Mouse (Mus musculus): Measurements from ENCODE around the gene Tab1. TPM values are rescaled to one million over a fixed set of nuclear protein-coding genes. Genes with fewer than 3 reads are reported as not detected.

Gene Tab1
- polyA plus RNA-seq, 1 experiment from 2014 or later: 35.7 TPM

DNA sequence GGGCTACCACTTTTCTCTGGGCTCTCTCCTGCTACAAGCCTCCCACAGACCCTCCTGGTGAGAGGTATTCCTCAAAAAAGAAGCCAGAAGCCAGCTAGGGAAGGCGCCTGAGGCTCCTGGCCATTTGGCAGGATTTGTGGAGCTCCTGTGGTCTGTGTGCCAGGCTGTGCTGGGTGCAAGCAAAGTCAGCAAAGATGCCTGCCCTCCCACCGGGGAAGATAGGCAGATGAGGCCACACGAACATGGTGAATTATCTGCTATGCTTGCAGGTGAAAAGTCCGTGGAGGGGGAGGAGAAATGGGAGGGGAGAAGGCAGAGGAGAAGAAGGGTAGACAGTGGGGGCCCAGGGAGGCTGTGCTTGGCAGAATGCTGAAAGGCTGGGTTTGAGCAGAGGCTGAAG lies 37.4 kb downstream of the Tab1 start:
- DNase-seq (ENCODE audit: low spot score) (no peak), ATAC-seq (ENCODE audit: insufficient read depth, low FRiP score, low TSS enrichment) (no peak)
- peaks cover 10% of the 10 kb centered on the region for H3K4me1 ChIP-seq (ENCODE audit: control insufficient read depth, insufficient read depth, low read length)
- H3K27ac ChIP-seq (ENCODE audit: low read depth, low read length): no peak overlapping the region
- H3K9me3 ChIP-seq (ENCODE audit: control insufficient read depth, low read length): no peaks in the 10 kb centered on the region
- H3K27me3 ChIP-seq (ENCODE audit: control insufficient read depth, insufficient read depth, low read length): no peaks in the 10 kb centered on the region
- H3K36me3 ChIP-seq (ENCODE audit: control insufficient read depth, insufficient read depth, low read length): no peaks in the 10 kb centered on the region
- 61% methylated on average over 4 of the region's 4 CpGs for WGBS
- H3K4me2 ChIP-seq (ENCODE audit: low read depth): no peak overlapping the region
- H3K9ac ChIP-seq (ENCODE audit: low read length): no peak overlapping the region
- no peak overlapping the region for H3K4me3 ChIP-seq (ENCODE audit: low read depth, low read length)

DNA sequence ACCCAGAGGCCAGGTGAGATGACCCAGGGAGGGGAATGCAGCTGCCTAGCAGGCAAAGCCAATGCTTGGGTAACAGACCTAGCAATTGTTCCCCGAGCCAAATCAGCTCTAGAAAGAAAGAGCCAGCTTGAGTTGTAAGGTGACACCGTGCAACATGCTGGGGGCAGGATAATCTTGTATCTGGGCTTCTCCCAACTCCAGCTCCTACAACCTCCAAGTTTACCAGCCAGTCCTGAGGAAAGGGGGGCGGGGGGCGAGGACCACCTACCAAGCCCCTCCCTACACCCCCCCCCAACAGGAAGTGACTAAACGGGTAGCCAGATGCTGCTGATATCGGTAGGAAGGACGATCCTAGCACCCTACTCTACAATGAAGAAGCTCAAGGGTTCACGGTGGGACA lies 38.4 kb downstream of the Tab1 start:
- Histone ChIP-seq H3K4me1 (ENCODE audit: control insufficient read depth, insufficient read depth, low read length) (peaks cover 11% of the 10 kb centered on the region), H3K9me3 (ENCODE audit: control insufficient read depth, low read length) (no peaks in the 10 kb centered on the region), H3K4me2 (ENCODE audit: low read depth) (no peak overlapping the region), H3K27ac (ENCODE audit: low read depth, low read length) (0 out of 2 replicates have a peak overlapping the region, but pooled peaks have one; percentile 23), H3K36me3 (ENCODE audit: control insufficient read depth, insufficient read depth, low read length) (no peaks in the 10 kb centered on the region), H3K27me3 (ENCODE audit: control insufficient read depth, insufficient read depth, low read length) (no peaks in the 10 kb centered on the region), H3K9ac (ENCODE audit: low read length) (no peak overlapping the region), H3K4me3 (ENCODE audit: low read depth, low read length) (no peak overlapping the region)
- ATAC-seq (ENCODE audit: insufficient read depth, low FRiP score, low TSS enrichment) (no peak), DNase-seq (ENCODE audit: low spot score) (peak; percentile 38)
- WGBS: 8% methylated on average over 7 of the region's 8 CpGs

DNA sequence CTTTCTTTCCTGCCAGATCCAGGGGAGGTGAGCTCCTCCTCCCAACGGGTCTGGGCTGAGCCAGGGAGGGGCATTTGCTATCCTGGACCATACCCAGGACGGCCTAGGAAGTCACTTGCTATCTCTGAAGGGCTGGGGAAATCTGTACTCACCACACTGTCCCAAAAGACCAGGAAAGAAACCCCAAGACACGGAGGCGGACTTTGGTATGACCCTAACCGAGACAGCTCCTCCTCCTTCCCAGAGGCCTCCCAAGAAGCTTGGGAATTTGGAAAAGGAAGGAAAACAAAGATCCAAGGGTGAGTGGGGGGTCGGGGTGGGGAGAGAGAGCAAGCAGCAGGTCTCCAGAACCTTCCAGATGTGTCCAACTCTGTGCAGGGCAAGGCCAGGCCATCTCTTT lies 38.9 kb downstream of the Tab1 start:
- Histone ChIP-seq H3K9me3 (ENCODE audit: control insufficient read depth, low read length) (no peaks in the 10 kb centered on the region), H3K27ac (ENCODE audit: low read depth, low read length) (0 out of 2 replicates have a peak overlapping the region, but pooled peaks have one; percentile 23), H3K27me3 (ENCODE audit: control insufficient read depth, insufficient read depth, low read length) (no peaks in the 10 kb centered on the region), H3K4me3 (ENCODE audit: low read depth, low read length) (no peak overlapping the region), H3K36me3 (ENCODE audit: control insufficient read depth, insufficient read depth, low read length) (no peaks in the 10 kb centered on the region), H3K4me2 (ENCODE audit: low read depth) (no peak overlapping the region), H3K9ac (ENCODE audit: low read length) (no peak overlapping the region), H3K4me1 (ENCODE audit: control insufficient read depth, insufficient read depth, low read length) (peaks cover 11% of the 10 kb centered on the region)
- WGBS: 14% methylated on average over 6 of the region's 6 CpGs
- DNase-seq (ENCODE audit: low spot score): no peak
- no peak for ATAC-seq (ENCODE audit: insufficient read depth, low FRiP score, low TSS enrichment)

DNA sequence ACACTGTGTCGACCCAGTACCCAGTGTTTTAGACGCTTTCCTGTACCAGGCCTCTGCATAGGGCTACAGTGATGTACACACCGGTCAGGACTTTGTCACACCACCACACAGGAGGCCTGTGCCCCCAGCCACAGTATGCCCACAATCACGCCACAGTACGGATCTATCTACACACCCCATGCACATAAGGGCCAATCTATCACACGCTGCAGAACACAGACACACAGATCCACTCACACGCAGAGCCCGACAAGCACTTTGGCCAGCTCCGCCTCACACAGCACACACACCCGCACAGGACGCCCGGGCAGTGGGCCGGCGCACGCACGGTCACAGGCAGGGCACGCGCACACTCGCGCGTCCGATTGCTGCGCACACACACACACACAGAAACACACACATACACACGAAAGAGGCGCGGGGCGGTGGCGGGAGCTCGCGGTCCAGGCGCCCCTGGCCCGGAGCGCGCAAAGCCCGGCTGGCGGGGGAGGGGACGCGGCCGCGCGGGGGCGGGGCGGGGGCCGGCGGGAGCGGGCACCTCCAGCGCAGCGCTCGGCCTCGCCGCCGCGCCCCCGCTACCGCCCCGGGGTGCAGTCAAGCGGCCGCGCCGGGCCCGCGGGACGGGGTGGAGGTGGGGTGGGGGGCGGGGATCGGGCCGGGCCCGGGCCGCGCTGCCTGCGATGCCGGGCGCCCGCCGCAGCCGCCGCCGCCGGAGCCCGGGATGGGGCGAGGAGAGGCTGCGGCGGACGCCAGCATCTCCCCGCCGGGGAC lies 40.3 kb downstream of the Tab1 start, which contains the start of gene Mgat3:
Gene Mgat3 (plus strand): TSS at position 721 of the 771 bp plus-strand sequence.
- H3K9ac ChIP-seq (ENCODE audit: low read length): peak within 1 kb of the TSS; percentile 96

DNA sequence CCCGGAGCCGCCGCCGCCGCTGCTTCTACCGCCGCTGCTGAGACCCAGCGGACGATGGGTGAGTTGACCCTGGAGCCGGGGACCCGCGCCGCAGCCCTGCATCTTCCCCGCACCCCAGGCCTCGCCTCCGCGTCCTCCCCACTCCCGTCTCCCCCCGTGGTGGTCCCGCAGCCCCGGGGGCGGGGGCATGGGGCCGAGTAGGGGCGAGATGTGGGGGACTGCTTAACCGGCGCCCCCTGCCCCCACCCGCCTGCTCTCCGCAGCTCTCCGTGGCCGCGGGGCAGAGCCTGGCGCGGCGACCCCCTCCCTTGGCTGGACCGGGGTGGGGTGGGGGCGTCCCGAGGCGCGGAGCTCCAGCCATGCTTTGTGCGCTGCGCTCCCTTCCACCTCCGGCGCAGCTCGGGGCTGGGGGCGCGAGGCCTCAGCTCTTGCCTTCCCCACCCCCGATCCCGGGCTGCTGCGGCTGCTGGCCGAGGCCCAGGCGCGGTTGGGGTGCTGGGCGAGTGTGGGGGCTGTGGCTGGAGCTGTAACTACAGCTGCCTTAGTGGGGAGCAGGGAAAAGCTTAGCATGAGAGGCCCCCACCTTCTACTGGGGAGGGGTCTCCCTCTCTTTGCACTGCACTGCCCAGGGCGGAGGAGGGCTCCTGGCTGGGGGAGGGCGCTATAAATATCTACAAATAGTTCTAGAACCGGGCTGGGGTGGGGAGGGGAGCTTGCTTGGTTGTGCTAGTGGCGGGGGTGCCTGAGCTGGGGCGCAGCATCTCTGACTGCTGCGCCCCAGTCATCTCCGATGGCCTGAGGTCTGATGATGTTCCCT lies 41.1 kb downstream of the Tab1 start:
- ATAC-seq (ENCODE audit: insufficient read depth, low FRiP score, low TSS enrichment) (peak; percentile 60), DNase-seq (ENCODE audit: low spot score) (peak; percentile 63)
- peak overlapping the region; percentile 79 for H3K4me3 ChIP-seq (ENCODE audit: low read depth, low read length)
- peak overlapping the region; percentile 96 for H3K9ac ChIP-seq (ENCODE audit: low read length)
- under 1% methylated on average over 40 of the region's 60 CpGs for WGBS
- peaks cover 11% of the 10 kb centered on the region for H3K4me1 ChIP-seq (ENCODE audit: control insufficient read depth, insufficient read depth, low read length)
- H3K4me2 ChIP-seq (ENCODE audit: low read depth): peak overlapping the region; percentile 92
- no peaks in the 10 kb centered on the region for H3K27me3 ChIP-seq (ENCODE audit: control insufficient read depth, insufficient read depth, low read length)
- H3K36me3 ChIP-seq (ENCODE audit: control insufficient read depth, insufficient read depth, low read length): no peaks in the 10 kb centered on the region
- no peaks in the 10 kb centered on the region for H3K9me3 ChIP-seq (ENCODE audit: control insufficient read depth, low read length)
- H3K27ac ChIP-seq (ENCODE audit: low read depth, low read length): peak overlapping the region; percentile 91

More for the DNA sequence above, 40.3 kb downstream of the Tab1 start, which contains the start of gene Mgat3:
- Histone ChIP-seq H3K36me3 (ENCODE audit: control insufficient read depth, insufficient read depth, low read length) (no peaks in the 10 kb centered on the region), H3K4me1 (ENCODE audit: control insufficient read depth, insufficient read depth, low read length) (peaks cover 11% of the 10 kb centered on the region), H3K9me3 (ENCODE audit: control insufficient read depth, low read length) (no peaks in the 10 kb centered on the region), H3K4me3 (ENCODE audit: low read depth, low read length) (peak within 1 kb of the TSS; percentile 79), H3K27me3 (ENCODE audit: control insufficient read depth, insufficient read depth, low read length) (no peaks in the 10 kb centered on the region), H3K4me2 (ENCODE audit: low read depth) (peak within 1 kb of the TSS; percentile 92), H3K27ac (ENCODE audit: low read depth, low read length) (peak within 1 kb of the TSS; percentile 91)
- WGBS: 8% methylated on average over 30 of the region's 85 CpGs
- DNase-seq (ENCODE audit: low spot score) (peak; percentile 73), ATAC-seq (ENCODE audit: insufficient read depth, low FRiP score, low TSS enrichment) (peak; percentile 64)

DNA sequence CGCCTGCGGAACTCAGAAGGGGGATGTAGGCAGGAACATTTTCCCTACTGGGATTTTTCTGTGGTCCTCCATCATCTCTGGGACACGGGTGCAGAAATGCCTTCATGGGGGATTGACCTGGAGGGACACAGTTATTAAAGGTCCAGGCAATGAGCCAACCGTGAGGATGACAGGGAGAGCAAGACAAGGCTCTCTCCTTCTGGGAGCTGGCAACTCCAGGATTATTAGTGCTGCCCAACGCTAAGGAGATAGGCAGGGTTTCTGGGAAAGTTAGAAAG lies 41.6 kb downstream of the Tab1 start:
- Histone ChIP-seq H3K4me2 (ENCODE audit: low read depth) (peak overlapping the region; percentile 92), H3K36me3 (ENCODE audit: control insufficient read depth, insufficient read depth, low read length) (no peaks in the 10 kb centered on the region), H3K27me3 (ENCODE audit: control insufficient read depth, insufficient read depth, low read length) (no peaks in the 10 kb centered on the region), H3K27ac (ENCODE audit: low read depth, low read length) (no peak overlapping the region), H3K4me1 (ENCODE audit: control insufficient read depth, insufficient read depth, low read length) (peaks cover 11% of the 10 kb centered on the region), H3K9ac (ENCODE audit: low read length) (peak overlapping the region; percentile 96), H3K4me3 (ENCODE audit: low read depth, low read length) (peak overlapping the region; percentile 79), H3K9me3 (ENCODE audit: control insufficient read depth, low read length) (no peaks in the 10 kb centered on the region)
- DNase-seq (ENCODE audit: low spot score): peak; percentile 24
- WGBS: under 1% methylated on average over 5 of the region's 5 CpGs
- ATAC-seq (ENCODE audit: insufficient read depth, low FRiP score, low TSS enrichment): no peak

DNA sequence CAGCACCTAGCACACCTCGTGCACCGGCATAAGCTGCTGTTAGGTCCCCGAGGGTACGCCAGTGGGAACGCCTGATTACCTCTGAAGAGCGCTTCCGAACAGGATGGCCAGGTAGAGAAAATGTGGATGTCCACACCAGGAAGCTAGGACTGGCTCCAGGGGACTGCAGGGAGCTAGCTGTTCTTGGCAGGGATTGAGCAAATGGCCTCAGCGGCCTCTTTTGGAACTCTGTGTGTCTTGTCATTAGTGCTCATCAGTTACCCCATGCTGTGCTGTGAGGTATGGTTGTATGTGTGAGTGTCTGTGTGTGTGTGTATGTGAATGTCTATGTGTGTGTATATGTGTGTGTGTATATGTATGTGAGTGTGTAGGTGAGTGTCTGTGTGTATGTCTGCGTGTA lies 42.4 kb downstream of the Tab1 start:
- no peaks in the 10 kb centered on the region for H3K9me3 ChIP-seq (ENCODE audit: control insufficient read depth, low read length)
- DNase-seq (ENCODE audit: low spot score) (no peak), ATAC-seq (ENCODE audit: insufficient read depth, low FRiP score, low TSS enrichment) (no peak)
- H3K36me3 ChIP-seq (ENCODE audit: control insufficient read depth, insufficient read depth, low read length): no peaks in the 10 kb centered on the region
- no peaks in the 10 kb centered on the region for H3K27me3 ChIP-seq (ENCODE audit: control insufficient read depth, insufficient read depth, low read length)
- 77% methylated on average over 9 of the region's 9 CpGs for WGBS
- H3K9ac ChIP-seq (ENCODE audit: low read length): no peak overlapping the region
- peak overlapping the region; percentile 92 for H3K4me2 ChIP-seq (ENCODE audit: low read depth)
- H3K4me3 ChIP-seq (ENCODE audit: low read depth, low read length): peak overlapping the region; percentile 79
- H3K4me1 ChIP-seq (ENCODE audit: control insufficient read depth, insufficient read depth, low read length): peaks cover 11% of the 10 kb centered on the region
- no peak overlapping the region for H3K27ac ChIP-seq (ENCODE audit: low read depth, low read length)

DNA sequence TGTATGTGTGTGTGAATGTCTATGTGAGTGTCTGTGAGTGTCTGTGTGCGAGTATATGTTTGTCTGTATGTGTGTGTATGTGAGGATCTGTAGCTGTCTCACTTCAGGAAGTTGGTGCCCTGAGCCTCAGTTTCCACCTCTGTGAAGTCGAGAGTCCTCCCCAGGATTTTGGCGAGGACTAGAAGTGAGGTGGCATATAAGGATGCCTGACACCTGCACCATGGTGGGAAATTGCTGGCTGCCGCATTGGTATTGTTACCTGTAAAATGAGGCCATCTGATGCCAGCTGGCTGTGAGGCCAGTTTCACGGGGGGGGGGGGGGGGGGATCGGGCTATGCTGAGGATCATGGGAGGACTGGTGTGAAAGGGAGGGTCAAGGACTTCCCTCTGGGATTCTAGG lies 42.8 kb downstream of the Tab1 start:
- DNase-seq (ENCODE audit: low spot score): no peak
- H3K9me3 ChIP-seq (ENCODE audit: control insufficient read depth, low read length): no peaks in the 10 kb centered on the region
- H3K4me2 ChIP-seq (ENCODE audit: low read depth): no peak overlapping the region
- no peak overlapping the region for H3K9ac ChIP-seq (ENCODE audit: low read length)
- H3K27ac ChIP-seq (ENCODE audit: low read depth, low read length): no peak overlapping the region
- ATAC-seq (ENCODE audit: insufficient read depth, low FRiP score, low TSS enrichment): no peak
- no peaks in the 10 kb centered on the region for H3K36me3 ChIP-seq (ENCODE audit: control insufficient read depth, insufficient read depth, low read length)
- H3K27me3 ChIP-seq (ENCODE audit: control insufficient read depth, insufficient read depth, low read length): no peaks in the 10 kb centered on the region
- no peak overlapping the region for H3K4me3 ChIP-seq (ENCODE audit: low read depth, low read length)
- 72% methylated on average over 6 of the region's 6 CpGs for WGBS
- H3K4me1 ChIP-seq (ENCODE audit: control insufficient read depth, insufficient read depth, low read length): peaks cover 11% of the 10 kb centered on the region

Data from neural tube, embryonic 11.5 days (tissue).